Mouse (Mus musculus) CD4-positive naive resting alpha-beta T cell, adult 57 days (primary cell): ENCODE measurements around the gene Gm20792. TPM values are rescaled to one million over a fixed set of nuclear protein-coding genes. Genes with fewer than 3 reads are reported as not detected.

Source experiments
- total RNA-seq: library from RNA; stranded (reverse); gene quantifications from one replicate; pipeline ENCODE4 v1.2.4, GENCODE M21; 2023

Gm20792 gene
- total RNA-seq, result not detected

DNA sequence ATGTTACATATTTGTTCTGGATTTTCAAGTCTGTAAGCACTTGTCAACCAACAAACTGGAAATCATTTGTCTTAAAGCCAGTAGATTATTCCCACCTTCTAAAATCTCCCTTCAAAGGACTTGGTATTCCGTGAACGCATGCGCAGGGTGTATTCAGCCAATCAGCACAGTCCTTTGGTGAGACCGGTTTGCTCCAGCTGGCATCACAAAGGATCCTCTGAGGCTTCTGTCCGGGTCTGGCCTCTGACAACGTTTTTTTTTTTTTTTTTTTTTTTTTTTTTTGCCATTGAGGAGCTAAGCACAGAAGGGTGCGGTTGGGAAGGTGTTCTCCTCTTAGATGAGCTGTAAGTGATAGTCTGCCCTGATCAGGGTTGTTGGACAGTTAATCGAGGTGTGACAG lies at the start of gene Gm20792:
Gene Gm20792, plus strand, starts transcription at position 301 of the 400 bp plus-strand sequence.

